Mouse (Mus musculus): ENCODE data around the gene Bloc1s4.

DNA sequence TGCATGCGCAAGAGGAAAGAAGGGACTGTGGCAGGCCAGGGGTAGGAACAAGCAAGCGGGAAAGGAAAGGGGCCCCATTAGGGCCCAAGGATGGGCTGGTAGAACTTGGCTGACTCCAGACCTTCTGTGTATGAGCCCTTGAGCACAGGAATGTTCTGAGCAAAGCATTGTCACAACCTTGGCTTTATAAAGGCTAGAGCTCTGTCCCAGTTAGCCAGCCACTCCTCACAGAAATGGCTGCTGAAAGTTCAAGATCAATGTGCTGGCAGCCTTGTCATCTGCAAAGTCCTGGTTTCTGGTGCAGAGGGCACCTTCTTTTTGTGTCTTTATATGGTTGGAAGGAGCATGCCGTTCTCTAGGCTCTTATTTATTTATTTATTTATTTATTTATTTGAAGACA is 28.8 kb downstream of the Bloc1s4 start:
- TF ChIP-seq CTCF (IDR thresholded peaks at IDR 0.05; ENCODE audit: low read depth, low read length) (no peak), POLR2A (IDR thresholded peaks at IDR 0.05; ENCODE audit: borderline replicate concordance, low read depth, low read length) (no peak)

Measured in bone marrow macrophage, adult 2 months (primary cell).